Mouse (Mus musculus) kidney, embryonic 14.5 days (tissue): ENCODE results near the gene Gm21119. TPM values are rescaled to one million over a fixed set of nuclear protein-coding genes. Genes with fewer than 3 reads are reported as not detected.
"Not testable (repeated sequence)": the region's sequence is repeated elsewhere in the genome, so short reads cannot be mapped to it uniquely, and the experiment has no call there.

Experiments used
- ATAC-seq: fragments of 200-750 bp; cut with Nextera tagmentation; 2 replicates; pipeline ENCODE4 v1.8.0; 2017; ENCODE audit warnings: moderate number of reproducible peaks, mild to moderate bottlenecking, moderate TSS enrichment, moderate library complexity; ENCODE audit not compliant: low FRiP score, low TSS enrichment
- H3K27ac ChIP-seq: fragments of 300-500 bp; sonication (generic); 2 replicates; pipeline ENCODE4 v1.5.1; 2014; ENCODE audit warnings: low read depth, mild to moderate bottlenecking, low read length, moderate library complexity, mixed read lengths
- H3K27me3 ChIP-seq: fragments of 300-500 bp; sonication (generic); 2 replicates; pipeline ENCODE4 v1.6.1; 2014; ENCODE audit warnings: mild to moderate bottlenecking, low read length; ENCODE audit not compliant: control insufficient read depth, insufficient read depth
- H3K36me3 ChIP-seq: fragments of 300-500 bp; sonication (generic); 2 replicates; pipeline ENCODE4 v1.6.1; 2014; ENCODE audit warnings: low read length, mixed read lengths; ENCODE audit not compliant: control insufficient read depth, insufficient read depth
- H3K4me1 ChIP-seq: fragments of 300-500 bp; sonication (generic); 2 replicates; pipeline ENCODE4 v1.6.1; 2014; ENCODE audit warnings: low read length, mixed read lengths; ENCODE audit not compliant: control insufficient read depth, insufficient read depth
- H3K4me2 ChIP-seq: fragments of 300-500 bp; sonication (generic); replicated peaks from 2 replicates; pipeline ENCODE4 v1.6.1; 2014; ENCODE audit warnings: low read depth, mild to moderate bottlenecking, low read length
- H3K4me3 ChIP-seq: fragments of 300-500 bp; sonication (generic); 2 replicates; pipeline ENCODE4 v1.5.1; 2014; ENCODE audit warnings: mild to moderate bottlenecking, low read length
- H3K9ac ChIP-seq: fragments of 300-500 bp; sonication (generic); 2 replicates; pipeline ENCODE4 v1.6.1; 2014; ENCODE audit warnings: low read depth, mild to moderate bottlenecking, low read length, moderate library complexity
- H3K9me3 ChIP-seq: fragments of 300-500 bp; sonication (generic); 2 replicates; pipeline ENCODE4 v1.6.1; 2016; ENCODE audit warnings: low read length; ENCODE audit not compliant: control insufficient read depth
- WGBS: fragments of 180-500 bp; shearing (Covaris S2); extraction: QIAGEN DNeasy Blood & Tissue Kit; methylation state at CpG from one replicate; pipeline ENCODE4 v1.1.7; 2014; 5-methylcytosine and 5-hydroxymethylcytosine counted together
- polyA plus RNA-seq: library from polyadenylated mRNA; unstranded; fragments of >200 nt; fragmentation: Nextera tagmentation; extraction: Ambion mirVana; gene quantifications from 2 replicates; pipeline ENCODE4 v1.2.1, GENCODE M21; 2014

Gm21119 gene
- polyA plus RNA-seq, 1 experiment from 2014 or later: not detected

DNA sequence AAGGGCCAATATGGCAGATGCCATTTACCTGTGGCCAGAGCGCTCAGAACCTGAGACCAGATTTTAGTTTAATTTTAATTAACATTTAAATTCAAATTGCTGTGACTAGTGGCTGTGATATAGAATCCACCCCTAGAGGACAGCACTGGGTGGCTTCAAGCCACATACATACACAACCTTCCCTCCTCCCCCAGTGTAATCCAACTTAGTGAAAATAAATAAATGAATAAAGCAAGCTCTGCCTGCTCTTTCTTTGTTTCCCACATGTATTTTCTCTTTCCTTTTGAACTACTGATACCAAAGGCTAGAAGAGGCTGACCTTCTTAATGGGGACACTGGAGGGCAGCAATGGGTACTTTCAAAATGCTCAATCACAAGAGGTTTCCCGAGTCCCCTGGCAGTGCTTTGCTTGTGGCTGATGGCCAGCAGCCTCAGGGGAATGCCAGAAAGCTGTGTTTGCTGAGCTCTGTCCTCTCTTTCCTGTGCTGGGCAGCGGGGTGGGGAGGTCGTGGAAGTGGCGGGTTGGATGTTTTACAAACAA, 21.9 kb upstream of the Gm21119 start:
- ATAC-seq: not testable (repeated sequence)

DNA sequence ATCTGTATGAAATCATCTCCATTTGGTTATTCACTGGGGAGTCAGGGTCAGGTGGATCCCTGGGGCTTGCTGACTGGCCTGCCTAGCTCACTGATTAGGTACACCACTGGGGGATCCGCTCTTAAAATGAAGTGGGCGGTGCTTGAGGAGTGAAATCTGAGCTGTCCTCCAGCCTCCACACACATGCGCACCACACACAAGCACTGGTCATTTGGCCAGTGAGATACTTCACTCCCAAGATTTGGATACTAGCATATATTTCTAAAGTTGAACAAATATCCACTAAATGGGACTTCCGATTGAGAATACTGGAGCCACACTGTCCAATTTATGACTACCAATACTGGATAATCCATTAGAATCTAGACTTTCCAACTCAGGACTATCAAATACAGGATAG, 20.9 kb upstream of the Gm21119 start:
- not testable (repeated sequence) for H3K27ac ChIP-seq, ATAC-seq, H3K27me3 ChIP-seq, H3K4me3 ChIP-seq, H3K9ac ChIP-seq, H3K4me1 ChIP-seq, H3K9me3 ChIP-seq, H3K36me3 ChIP-seq, H3K4me2 ChIP-seq
- no CpG with 5 or more reads among the region's 4 CpGs for WGBS

More for the DNA sequence above, 21.9 kb upstream of the Gm21119 start:
- not testable (repeated sequence) for H3K27ac ChIP-seq, H3K36me3 ChIP-seq, H3K27me3 ChIP-seq, H3K9me3 ChIP-seq, H3K4me1 ChIP-seq, H3K9ac ChIP-seq, H3K4me2 ChIP-seq, H3K4me3 ChIP-seq
- 60% methylated on average over 1 of the region's 5 CpGs for WGBS

DNA sequence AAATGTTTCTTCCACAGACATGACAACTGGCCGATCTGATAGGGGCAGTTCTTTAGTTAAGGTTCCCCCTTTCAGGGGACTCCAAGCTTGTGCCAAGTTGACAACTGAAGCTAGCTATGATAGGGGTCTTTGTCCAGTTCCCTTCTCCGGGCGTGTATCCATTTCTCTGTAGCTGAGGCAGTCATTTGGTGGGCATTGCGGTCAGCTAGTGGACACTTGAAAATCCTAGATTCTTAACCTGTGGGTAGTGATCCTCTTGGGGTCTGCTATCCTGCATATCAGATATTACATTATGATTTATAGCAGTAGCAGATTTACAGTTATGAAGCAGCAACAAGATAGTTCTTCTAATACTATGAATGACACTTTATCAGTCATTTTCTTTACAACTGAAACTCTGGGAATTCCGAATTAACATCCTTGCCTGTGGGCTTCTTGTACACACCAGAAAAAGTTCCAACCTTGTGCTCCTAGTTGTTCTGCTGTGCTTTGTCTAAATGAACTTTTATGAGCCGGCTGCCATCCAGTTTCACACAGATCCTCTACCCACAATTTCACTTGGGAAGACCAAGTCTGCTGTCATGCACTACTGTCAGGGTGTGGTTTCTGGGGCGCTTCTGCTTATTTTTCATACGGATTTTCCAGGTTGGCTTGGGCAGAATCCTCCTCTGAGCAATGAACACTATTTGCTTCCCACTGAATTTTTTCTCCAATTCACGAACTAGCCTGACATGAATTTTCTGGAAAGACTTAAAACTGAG, 18.5 kb upstream of the Gm21119 start:
- H3K4me1 ChIP-seq, H3K27ac ChIP-seq, H3K4me3 ChIP-seq, H3K9ac ChIP-seq, H3K36me3 ChIP-seq, ATAC-seq, H3K27me3 ChIP-seq, H3K9me3 ChIP-seq, H3K4me2 ChIP-seq: not testable (repeated sequence)
- 82% methylated on average over 5 of the region's 9 CpGs for WGBS

DNA sequence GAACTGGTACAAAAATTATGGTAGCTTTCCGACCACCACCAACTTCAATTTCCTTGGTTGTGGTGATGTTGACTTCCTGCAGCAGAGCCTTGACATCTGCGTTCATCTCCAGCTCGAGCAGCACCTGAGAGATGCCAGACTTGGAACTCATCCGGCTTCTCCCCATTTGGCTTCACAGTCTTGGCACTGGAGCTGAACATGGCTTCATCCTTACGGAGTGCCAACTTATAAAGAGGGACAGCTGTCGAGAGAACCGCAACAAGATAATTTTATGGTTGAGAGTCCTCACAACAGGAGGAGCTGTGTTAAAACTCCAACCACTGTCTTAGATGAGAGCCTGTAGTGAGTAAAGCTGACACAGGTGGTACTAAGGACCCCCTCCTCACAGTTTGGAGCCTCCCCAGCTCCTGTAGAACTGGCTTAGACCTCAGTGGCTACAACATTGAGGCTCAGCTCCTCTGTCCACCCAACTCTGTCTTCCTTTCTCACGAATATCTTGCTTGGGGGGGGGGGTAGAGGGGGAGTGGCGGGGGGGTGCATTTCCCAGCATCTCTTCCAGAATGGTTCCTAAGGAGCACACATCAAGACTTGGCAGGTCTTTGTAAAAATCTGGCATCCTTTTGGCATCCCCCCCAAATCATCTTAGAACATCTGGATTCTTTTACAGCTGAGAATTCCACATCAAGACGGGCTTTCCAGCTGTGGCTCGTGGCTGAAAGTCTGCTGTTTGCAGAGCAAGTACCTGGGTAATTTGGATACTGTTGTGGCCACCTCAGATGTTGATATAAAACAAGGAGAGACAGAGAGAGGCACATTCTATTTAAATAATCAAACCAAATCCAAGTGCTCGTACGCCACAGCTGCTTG, 17.6 kb upstream of the Gm21119 start:
- H3K4me1 ChIP-seq, H3K27me3 ChIP-seq, H3K27ac ChIP-seq, H3K36me3 ChIP-seq, H3K9me3 ChIP-seq, H3K9ac ChIP-seq, H3K4me2 ChIP-seq, H3K4me3 ChIP-seq: not testable (repeated sequence)
- peak; percentile 83 for ATAC-seq
- WGBS: 87% methylated on average over 9 of the region's 13 CpGs

DNA sequence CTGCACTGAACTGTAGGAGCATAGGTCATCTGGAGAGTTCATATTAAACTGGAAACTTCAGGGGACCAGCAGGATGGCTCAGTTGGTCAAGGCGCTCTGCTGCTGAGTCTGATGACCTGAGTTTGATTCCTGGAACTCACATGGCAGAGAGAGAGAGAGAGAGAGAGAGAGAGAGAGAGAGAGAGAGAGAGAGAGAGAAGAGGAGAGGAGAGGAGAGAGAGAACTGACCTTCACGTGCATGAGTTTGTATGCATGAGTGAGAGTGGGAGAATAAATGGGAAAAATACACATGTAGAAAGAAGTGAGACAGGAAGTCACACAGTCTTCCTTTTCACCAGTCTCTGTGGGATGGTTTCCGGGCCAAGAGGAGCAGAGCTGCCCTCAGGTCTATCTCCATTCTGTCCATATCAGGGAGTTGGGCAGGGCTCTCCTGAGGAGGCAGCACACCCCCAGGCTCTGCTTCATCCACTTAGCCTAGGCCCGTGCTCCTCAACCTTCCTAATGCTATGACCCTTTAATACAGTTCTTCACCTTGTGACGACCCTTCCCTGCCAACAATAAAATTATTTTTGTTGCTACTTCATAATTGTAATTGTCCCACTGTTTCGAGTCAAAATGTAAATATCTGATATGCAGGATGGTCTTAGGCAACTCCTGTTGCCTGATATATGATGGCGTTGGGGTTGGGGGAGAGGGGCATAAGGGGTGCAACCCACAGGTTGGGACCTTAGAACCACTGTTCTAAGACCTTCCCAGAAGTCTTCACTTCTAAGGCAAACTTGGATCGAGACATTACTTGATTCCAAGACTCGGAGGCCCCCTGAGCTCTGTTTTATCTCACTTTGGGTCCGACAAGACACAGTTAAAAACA, 16.2 kb upstream of the Gm21119 start:
- not testable (repeated sequence) for H3K4me2 ChIP-seq

DNA sequence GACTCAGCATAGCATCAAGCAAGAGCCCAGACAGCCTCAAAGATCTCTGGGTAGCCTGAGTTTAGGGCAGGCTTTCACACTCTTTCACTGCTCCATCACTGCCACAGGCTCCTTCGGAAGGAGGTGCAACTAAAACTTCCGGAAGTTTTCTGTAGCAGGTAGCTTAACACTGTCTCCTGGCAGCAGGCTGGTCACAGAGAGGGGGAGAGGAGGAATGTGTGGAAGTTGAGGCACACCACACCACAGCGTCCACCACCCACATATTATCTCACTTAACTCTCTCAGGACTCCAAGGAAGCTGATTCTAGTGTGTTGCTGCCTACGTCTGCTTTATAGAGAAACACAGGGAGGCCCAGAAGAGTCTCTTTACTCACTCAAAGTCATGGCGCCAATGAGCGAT, 15.4 kb upstream of the Gm21119 start:
- not testable (repeated sequence) for H3K4me1 ChIP-seq, ATAC-seq, H3K27me3 ChIP-seq, H3K9ac ChIP-seq, H3K9me3 ChIP-seq, H3K4me3 ChIP-seq, H3K4me2 ChIP-seq, H3K36me3 ChIP-seq, H3K27ac ChIP-seq
- 84% methylated on average over 3 of the region's 6 CpGs for WGBS

More for the DNA sequence above, 16.2 kb upstream of the Gm21119 start:
- not testable (repeated sequence) for H3K36me3 ChIP-seq, H3K9ac ChIP-seq, H3K4me1 ChIP-seq, H3K4me3 ChIP-seq, H3K27me3 ChIP-seq, H3K9me3 ChIP-seq, H3K27ac ChIP-seq
- peak; percentile 83 for ATAC-seq
- 85% methylated on average over 5 of the region's 10 CpGs for WGBS

DNA sequence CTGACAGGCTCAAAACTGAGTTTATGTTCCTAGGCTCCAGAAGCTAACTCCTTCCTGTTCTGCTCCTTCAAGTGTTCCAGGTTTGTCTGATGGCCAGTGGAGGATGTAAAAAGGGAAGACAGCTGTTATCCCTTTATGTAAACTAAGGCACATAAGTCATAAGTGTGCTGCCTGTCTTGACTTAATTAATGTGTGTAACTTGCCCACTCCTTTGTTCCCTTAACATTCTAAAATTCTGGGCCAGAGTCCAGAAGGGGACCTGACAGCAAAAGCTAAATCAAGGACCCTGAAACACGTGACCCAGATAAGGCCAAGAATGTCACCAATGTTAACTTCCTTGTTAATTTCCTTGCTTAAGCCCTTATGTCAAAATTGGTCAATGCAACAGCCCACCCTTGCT, 3.9 kb upstream of the Gm21119 start:
- H3K27me3 ChIP-seq, H3K4me1 ChIP-seq, H3K9me3 ChIP-seq, H3K9ac ChIP-seq, H3K27ac ChIP-seq, H3K4me2 ChIP-seq, ATAC-seq, H3K4me3 ChIP-seq, H3K36me3 ChIP-seq: not testable (repeated sequence)
- no CpG with 5 or more reads among the region's 1 CpGs for WGBS

DNA sequence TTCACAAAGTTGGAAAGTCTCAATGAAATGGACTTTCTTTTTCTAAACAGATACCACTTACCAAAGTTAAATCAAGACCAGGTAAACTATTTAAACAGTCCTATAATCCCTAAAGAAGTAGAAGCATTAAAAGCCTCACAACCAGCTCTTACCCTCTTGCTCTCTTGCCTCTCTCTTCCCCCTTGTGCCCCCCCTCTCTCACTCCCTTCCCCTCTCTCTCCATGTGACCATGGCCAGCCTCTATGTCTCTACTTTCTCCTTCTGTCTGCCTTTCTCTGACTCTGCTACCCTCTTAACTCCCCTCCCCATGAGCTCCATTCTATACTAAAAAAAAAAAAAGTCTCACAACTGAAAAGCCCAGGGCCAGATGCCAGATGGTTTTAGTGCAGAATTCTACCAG, 2.0 kb upstream of the Gm21119 start:
- not testable (repeated sequence) for H3K27me3 ChIP-seq, H3K4me1 ChIP-seq, H3K4me2 ChIP-seq, ATAC-seq, H3K9me3 ChIP-seq, H3K9ac ChIP-seq, H3K4me3 ChIP-seq, H3K36me3 ChIP-seq, H3K27ac ChIP-seq
